Mouse (Mus musculus) thymus, adult 2 months (tissue): ENCODE results near the gene P2ry6.

Experiments
- CTCF ChIP-seq: fragments of 200-500 bp; IDR thresholded peaks from 2 replicates; pipeline ENCODE4 v1.5.1; 2012; ENCODE audit warnings: mild to moderate bottlenecking, control low read depth, low read length, moderate library complexity, borderline replicate concordance; ENCODE audit not compliant: control insufficient read depth, poor library complexity, insufficient read depth; ENCODE audit errors: extremely low read depth
- POLR2A ChIP-seq: fragments of 200-500 bp; IDR thresholded peaks from 2 replicates; pipeline ENCODE4 v1.6.1; 2012; ENCODE audit warnings: mild to moderate bottlenecking, low read length, control low read depth, moderate library complexity; ENCODE audit not compliant: control insufficient read depth, poor library complexity, insufficient read depth; ENCODE audit errors: extremely low read depth

GRCm38 (mm10) chr7:100972875-100973274 lies 1.6 kb downstream of the P2ry6 start:
- TF ChIP-seq CTCF (no peak), POLR2A (no peak)
